Comparison of ENCODE assay signal across 10 mouse cellular contexts in genomic region chr3:121433359-121433758, GRCm38 (mm10). TPM values are rescaled to one million over a fixed set of nuclear protein-coding genes. Genes with fewer than 3 reads are reported as not detected.
A peak's percentile ranks its signal among the peaks of the same experiment; 100 is the strongest.
DNase-seq lines count a peak whose midpoint lies in the region; ATAC-seq and TF ChIP-seq lines count a peak whose summit lies in the region.
"Had no signal": no experiment of that assay in that cellular context is flagged by ENCODE, and none has a peak within 500 bp of the region (broad histone marks: within the 10 kb centered on the region; RNA-seq: fewer than 3 reads in every experiment).

No protein-coding gene starts in this region.

- no peak for ATAC-seq in kidney, embryonic 15.5 days (replicated peaks; ENCODE audit: low FRiP score)
- ATAC-seq in embryonic facial prominence, embryonic 11.5 days (replicated peaks; ENCODE audit: insufficient number of reproducible peaks, low FRiP score, low TSS enrichment, low read depth): no peak
- peak; percentile 62 for ATAC-seq in liver, embryonic 13.5 days (ENCODE audit: low read depth)
- no peak for ATAC-seq in erythroblast, adult 5-6 weeks (replicated peaks; ENCODE audit: low FRiP score, poor library complexity, severe bottlenecking)
- ATAC-seq: Patski had no signal

- H3K27me3 ChIP-seq in kidney, embryonic 15.5 days: no peaks in the 10 kb centered on the region
- H3K27me3 ChIP-seq in embryonic facial prominence, embryonic 11.5 days (ENCODE audit: control insufficient read depth, insufficient read depth, low read length): no peaks in the 10 kb centered on the region
- H3K27me3 ChIP-seq in liver, embryonic 13.5 days: no peaks in the 10 kb centered on the region
- H3K27me3 ChIP-seq: Patski had no signal

- intact Hi-C loops in gastrocnemius, adult 2 months (cut with DNase I): no loop called here

- H3K4me2 ChIP-seq in kidney, embryonic 15.5 days: 0 out of 2 replicates have a peak overlapping the region, but pooled peaks have one; percentile 22
- H3K4me2 ChIP-seq in embryonic facial prominence, embryonic 11.5 days (ENCODE audit: low read depth, low read length): peak overlapping the region; percentile 41
- peak overlapping the region; percentile 29 for H3K4me2 ChIP-seq in liver, embryonic 13.5 days

- no peaks in the 10 kb centered on the region for H3K9me3 ChIP-seq in kidney, embryonic 15.5 days (replicated peaks)
- no peaks in the 10 kb centered on the region for H3K9me3 ChIP-seq in embryonic facial prominence, embryonic 11.5 days (replicated peaks; ENCODE audit: control insufficient read depth, low read length)
- no peaks in the 10 kb centered on the region for H3K9me3 ChIP-seq in liver, embryonic 13.5 days (replicated peaks)

- H3K36me3 ChIP-seq in kidney, embryonic 15.5 days: peaks cover 5% of the 10 kb centered on the region; the same call in 1 of the 2 replicates
- H3K36me3 ChIP-seq in embryonic facial prominence, embryonic 11.5 days (replicated peaks; ENCODE audit: control insufficient read depth, insufficient read depth, low read depth, low read length): no peaks in the 10 kb centered on the region; the same call in 1 of the 2 replicates
- H3K36me3 ChIP-seq in liver, embryonic 13.5 days: no peaks in the 10 kb centered on the region; the same call in 1 of the 2 replicates

- peaks cover 89% of the 10 kb centered on the region for H3K4me1 ChIP-seq in kidney, embryonic 15.5 days
- peaks cover 15% of the 10 kb centered on the region for H3K4me1 ChIP-seq in embryonic facial prominence, embryonic 11.5 days (ENCODE audit: control insufficient read depth, insufficient read depth, low read length)
- H3K4me1 ChIP-seq in liver, embryonic 13.5 days (replicated peaks): peaks cover 90% of the 10 kb centered on the region

- no peak overlapping the region for H3K9ac ChIP-seq in kidney, embryonic 15.5 days
- H3K9ac ChIP-seq in embryonic facial prominence, embryonic 11.5 days (replicated peaks; ENCODE audit: low read length): no peak overlapping the region
- H3K9ac ChIP-seq in liver, embryonic 13.5 days: no peak overlapping the region

- 77% methylated on average over 6 of the region's 6 CpGs for WGBS in kidney, embryonic 15.5 days
- WGBS in embryonic facial prominence, embryonic 11.5 days: 60% methylated on average over 6 of the region's 6 CpGs
- 34% methylated on average over 6 of the region's 6 CpGs for WGBS in liver, embryonic 13.5 days (ENCODE audit: insufficient replicate concordance)

- no peak overlapping the region; the same call in 1 of the 2 replicates for H3K4me3 ChIP-seq in gastrocnemius, adult 2 months
- no peak overlapping the region for H3K4me3 ChIP-seq in kidney, embryonic 15.5 days (replicated peaks)
- H3K4me3 ChIP-seq in embryonic facial prominence, embryonic 11.5 days (ENCODE audit: low read depth, low read length): no peak overlapping the region
- no peak overlapping the region for H3K4me3 ChIP-seq in liver, embryonic 13.5 days (replicated peaks)

- H3K27ac ChIP-seq in gastrocnemius, adult 2 months: peak overlapping the region; percentile 76
- 0 out of 2 replicates have a peak overlapping the region, but pooled peaks have one; percentile 61 for H3K27ac ChIP-seq in kidney, embryonic 15.5 days
- peak overlapping the region; percentile 80 for H3K27ac ChIP-seq in embryonic facial prominence, embryonic 11.5 days (replicated peaks; ENCODE audit: low read depth, low read length)
- peak overlapping the region; percentile 56 for H3K27ac ChIP-seq in liver, embryonic 13.5 days

- DNase-seq in gastrocnemius, adult 2 months: no peak
- DNase-seq in gastrocnemius, postnatal 4 days (ENCODE audit: low spot score in 2 of 2): no peak
- no peak for DNase-seq in kidney, adult 18-20 months
- DNase-seq in embryonic facial prominence, embryonic 11.5 days (ENCODE audit: low spot score): no peak
- no peak for DNase-seq in liver, embryonic 13.5 days
- DNase-seq in layer of hippocampus, postnatal 14 days (ENCODE audit: low spot score in 2 of 2): no peak
- DNase-seq: cerebellum, postnatal 10 days had no signal

- no peak for TF ChIP-seq CTCF in gastrocnemius, adult 2 months (IDR thresholded peaks at IDR 0.05)

RNA-seq across cellular contexts. Expression of gene Cnn3, which starts 7.1 kb away (rescaled TPM):
- 10 to 100 TPM; 16.5 to 28.2 TPM for total RNA-seq in gastrocnemius, adult 2 months (2021)
- 100 to 1,000 TPM; 194 to 214 TPM for total RNA-seq in gastrocnemius, postnatal 4 days (2021)
- polyA plus RNA-seq in kidney, embryonic 15.5 days (2015; fragmentation: Nextera tagmentation; extraction: Ambion mirVana): 607 and 612 TPM in 2 replicates
- polyA plus RNA-seq in embryonic facial prominence, embryonic 11.5 days (2014; fragmentation: Nextera tagmentation; extraction: Ambion mirVana): 1,087 and 1,113 TPM in 2 replicates
- polyA plus RNA-seq in liver, embryonic 13.5 days (2015; fragmentation: Nextera tagmentation; extraction: Ambion mirVana): 109 and 120 TPM in 2 replicates
- 100 to 1,000 TPM; 110 to 126 TPM for total RNA-seq in layer of hippocampus, postnatal 14 days (2021)
- total RNA-seq in erythroblast, adult 5-6 weeks (2015; ENCODE audit: low replicate concordance): 16.9 and 34.3 TPM in 2 replicates
- total RNA-seq in erythroblast, adult 5-6 weeks (2017; ENCODE audit: low replicate concordance): 1.1 and 6.4 TPM in 2 replicates
